Mouse (Mus musculus) bone marrow macrophage, adult 2 months (primary cell): ENCODE measurements around the gene Zcchc9.

Experiments
- CTCF ChIP-seq: IDR thresholded peaks from 2 replicates; pipeline ENCODE4 v1.5.1; 2012; ENCODE audit warnings: low read depth, mild to moderate bottlenecking, low read length, moderate library complexity
- POLR2A ChIP-seq: IDR thresholded peaks from 2 replicates; pipeline ENCODE4 v1.6.1; 2012; ENCODE audit warnings: mild to moderate bottlenecking, low read depth, low read length, borderline replicate concordance

GRCm38 (mm10) chr13:91749981-91750380 is 57.5 kb downstream of the Zcchc9 start:
- TF ChIP-seq POLR2A (no peak), CTCF (no peak)
